Mouse (Mus musculus) gastrocnemius, postnatal 25 days (tissue): ENCODE measurements around the gene Ncor2. TPM values are rescaled to one million over a fixed set of nuclear protein-coding genes. Genes with fewer than 3 reads are reported as not detected.
"Not testable (repeated sequence)": the region's sequence is repeated elsewhere in the genome, so short reads cannot be mapped to it uniquely, and the experiment has no call there.

Experiments used
- DNase-seq: peaks from one replicate; pipeline ENCODE4 v3.0.0; 2022
- long read RNA-seq, 2 experiments: library from polyadenylated mRNA; stranded (forward); transcript quantifications; one replicate each; pipeline ENCODE4 v2.0.0; 2021
- total RNA-seq, 2 experiments: library from RNA; stranded (reverse); gene quantifications; 1 replicate in 1 of 2; 2 replicates in 1 of 2; pipeline ENCODE4 v1.2.3; 2021

Ncor2 gene
- 100 to 1,000 TPM in 1 of 2 experiments, 10 to 100 TPM in 1; 92.7 to 108 TPM for total RNA-seq
- long read RNA-seq, experiment 1, partial matches to known transcripts: 1 of 40 reads
- long read RNA-seq, experiment 1, other reads (novel, unspliced or antisense): 39 of 40 reads
- long read RNA-seq, experiment 2, partial matches to known transcripts: 11 of 41 reads
- long read RNA-seq, experiment 2, other reads (novel, unspliced or antisense): 29 of 41 reads

GRCm38 (mm10) chr5:125179007-125179734, at the start of gene Ncor2:
Ncor2 (minus strand) TSS chr5:125179219.
- peak; percentile 86 for DNase-seq

DNA sequence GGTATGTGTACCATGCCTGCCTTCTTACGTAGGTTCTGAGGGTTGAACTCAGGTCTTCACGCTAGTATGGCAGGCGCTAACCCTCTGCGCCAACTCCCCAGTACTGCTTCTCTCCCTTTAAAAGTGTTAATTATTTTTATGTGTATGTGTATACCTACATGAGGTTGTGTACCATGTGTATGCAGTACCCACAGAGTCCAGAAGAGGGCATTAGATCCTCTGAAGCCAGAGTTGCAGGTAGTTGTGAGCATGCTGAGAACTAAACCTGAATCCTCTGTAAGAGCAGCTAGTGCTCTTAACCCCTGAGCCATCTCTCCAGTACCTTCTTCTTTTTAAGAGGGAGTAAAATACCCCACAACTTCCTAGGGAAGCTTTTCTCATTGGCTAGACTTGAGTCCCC, 48.7 kb upstream of the Ncor2 start:
- DNase-seq: no peak

GRCm38 (mm10) chr5:125226229-125226634, 47.2 kb upstream of the Ncor2 start:
- DNase-seq: peak; percentile 74

DNA sequence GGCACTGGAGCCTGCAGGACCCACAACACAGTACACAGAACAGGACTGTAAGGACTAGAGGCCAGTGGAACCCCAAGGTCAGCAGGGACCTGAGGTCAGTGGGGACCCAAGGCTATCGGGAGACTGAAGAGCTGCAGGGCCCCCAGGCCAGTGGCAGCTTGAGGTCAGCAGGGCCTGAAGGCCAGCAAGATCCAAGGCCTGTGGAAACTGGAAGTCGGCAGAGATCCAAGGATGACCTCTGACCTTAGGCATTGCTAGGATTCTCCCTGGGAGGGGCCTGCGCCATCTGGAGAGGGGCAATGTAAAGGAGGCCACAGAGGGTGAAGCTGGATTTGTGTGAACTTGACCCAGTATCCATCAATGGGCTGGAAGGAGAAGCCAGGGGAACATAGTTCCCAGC, 45.9 kb upstream of the Ncor2 start:
- DNase-seq: no peak

GRCm38 (mm10) chr5:125223961-125224360, 44.9 kb upstream of the Ncor2 start:
- DNase-seq: no peak

DNA sequence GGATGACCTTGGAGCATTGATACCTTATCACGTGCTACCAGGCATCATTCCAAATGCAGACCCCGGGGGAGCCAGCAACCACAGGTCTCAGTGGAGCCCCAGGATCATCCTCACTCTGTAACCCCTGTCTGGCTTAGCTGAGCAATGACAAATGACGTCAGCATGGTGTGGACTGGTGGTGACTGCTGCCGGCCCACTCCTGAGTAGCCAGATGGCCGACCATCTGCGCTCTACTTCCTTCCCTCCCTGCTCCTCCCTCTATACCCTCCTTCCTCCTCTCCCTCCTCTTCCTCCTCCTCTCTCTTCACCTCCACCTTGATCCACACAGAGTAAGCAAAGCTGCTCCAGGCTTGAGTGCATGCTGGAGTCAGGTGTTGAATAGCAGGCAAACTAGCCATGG, 43.7 kb upstream of the Ncor2 start:
- DNase-seq: no peak

DNA sequence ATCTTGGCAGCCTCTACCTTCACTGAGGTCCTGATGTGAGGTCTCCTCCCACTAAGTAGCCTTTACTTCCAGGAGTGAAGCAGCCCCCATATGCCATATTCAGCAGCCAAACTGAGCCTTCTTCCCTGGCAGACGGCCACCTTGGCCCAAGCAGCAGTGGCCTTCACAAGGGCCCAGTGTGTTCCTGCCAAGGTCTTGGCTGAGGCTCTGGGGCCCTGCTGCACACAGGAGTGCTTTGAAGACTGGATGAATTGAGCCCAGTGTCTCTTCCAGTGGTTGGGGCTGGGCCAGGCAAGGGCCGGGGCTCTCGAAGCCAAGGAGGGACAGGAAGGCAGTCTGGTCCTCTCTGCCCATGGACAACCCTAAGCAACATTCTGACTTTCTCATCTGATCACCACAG, 42.8 kb upstream of the Ncor2 start:
- DNase-seq: peak; percentile 71

DNA sequence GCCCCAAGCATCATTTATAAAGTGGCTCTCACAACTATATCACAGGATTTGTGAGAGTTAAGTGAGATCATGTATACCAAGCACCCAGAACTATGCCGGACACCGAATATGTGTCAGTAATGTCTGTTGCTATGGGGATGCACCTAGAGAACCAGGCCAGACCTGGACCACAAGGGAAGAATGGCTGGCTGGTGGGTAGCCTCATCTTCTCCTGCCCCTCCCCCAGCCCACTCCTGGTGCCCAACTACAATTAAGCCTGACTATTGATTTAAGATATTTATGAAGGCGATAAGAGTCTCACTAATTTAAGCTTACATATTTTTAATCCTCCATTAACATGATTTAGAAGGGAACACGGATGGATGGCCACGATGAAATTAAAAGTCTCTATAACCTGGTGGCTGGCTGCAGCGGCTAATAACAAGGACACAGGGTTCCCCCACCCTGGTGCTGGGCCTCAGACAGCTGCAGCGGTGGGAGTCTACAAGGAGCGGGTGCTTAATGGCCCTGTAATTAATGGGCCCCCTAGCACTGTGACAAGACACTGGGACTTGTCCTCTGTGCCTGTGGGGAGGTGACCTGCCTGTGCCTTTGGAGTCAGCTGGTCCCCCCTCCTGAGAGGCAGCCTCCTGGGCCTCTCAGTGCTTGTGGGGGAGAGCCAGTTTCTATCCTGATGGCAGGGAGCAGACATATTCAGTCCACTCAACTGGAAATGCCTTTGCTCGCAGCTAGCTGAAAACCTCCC, 38.6 kb upstream of the Ncor2 start:
- DNase-seq: no peak

DNA sequence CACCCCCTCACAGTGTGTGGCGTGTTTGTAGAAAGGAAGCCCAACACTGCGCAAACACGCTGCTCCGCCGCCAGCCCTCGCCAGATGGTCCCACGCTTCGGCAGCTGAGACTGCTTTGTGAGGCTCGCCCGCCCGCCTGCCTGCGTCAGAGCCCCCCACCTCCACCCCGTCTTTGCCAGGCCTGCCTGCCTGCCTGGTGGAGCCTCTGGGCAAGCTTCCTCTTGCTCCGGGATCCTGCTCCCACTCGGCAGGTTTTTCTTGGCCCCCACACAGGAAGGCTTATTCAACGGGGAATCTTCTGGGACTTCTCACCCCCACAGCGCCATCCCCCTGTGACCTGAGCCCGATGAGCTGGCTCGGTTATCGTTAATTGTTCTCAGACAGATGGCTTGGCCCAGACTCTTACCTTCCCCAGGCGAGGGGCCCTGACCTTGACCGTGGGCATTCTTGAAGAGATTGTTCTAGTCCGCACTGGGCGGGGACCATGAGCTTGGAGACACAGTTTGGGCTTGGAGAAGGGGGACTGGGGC, 37.0 kb upstream of the Ncor2 start:
- peak; percentile 75 for DNase-seq

GRCm38 (mm10) chr5:125215346-125215929, 36.4 kb upstream of the Ncor2 start:
- DNase-seq: peak; percentile 68

- no peak for DNase-seq
These were observed 35.0 kb upstream of the Ncor2 start for GRCm38 (mm10) chr5:125214064-125214463.

GRCm38 (mm10) chr5:125204910-125205309, 25.9 kb upstream of the Ncor2 start:
- DNase-seq: not testable (repeated sequence)

- DNase-seq: no peak
These were observed 25.3 kb upstream of the Ncor2 start for GRCm38 (mm10) chr5:125204199-125204815.

DNA sequence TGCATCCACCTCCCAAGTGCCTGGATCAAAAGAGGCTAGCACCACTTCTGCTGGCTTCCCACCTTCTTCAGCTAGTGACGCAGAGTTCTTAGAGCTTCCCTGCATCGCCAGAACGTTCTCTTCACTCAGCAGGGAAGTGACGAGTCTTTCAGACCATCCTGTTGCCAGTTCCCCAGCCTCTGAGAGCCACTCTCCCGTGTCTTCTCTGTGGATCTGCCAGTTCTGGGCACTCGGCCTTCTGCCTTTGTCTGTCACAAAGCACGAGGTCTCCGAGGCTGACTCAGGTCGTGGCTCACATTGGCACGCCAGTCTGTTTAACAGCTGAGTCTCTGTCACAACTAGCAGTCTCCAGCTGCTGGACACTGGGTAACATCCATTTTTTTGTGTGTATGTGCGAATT, 24.7 kb upstream of the Ncor2 start:
- DNase-seq: peak; percentile 39

- DNase-seq: peak; percentile 34
These were observed 24.1 kb upstream of the Ncor2 start for GRCm38 (mm10) chr5:125203099-125203498.

DNA sequence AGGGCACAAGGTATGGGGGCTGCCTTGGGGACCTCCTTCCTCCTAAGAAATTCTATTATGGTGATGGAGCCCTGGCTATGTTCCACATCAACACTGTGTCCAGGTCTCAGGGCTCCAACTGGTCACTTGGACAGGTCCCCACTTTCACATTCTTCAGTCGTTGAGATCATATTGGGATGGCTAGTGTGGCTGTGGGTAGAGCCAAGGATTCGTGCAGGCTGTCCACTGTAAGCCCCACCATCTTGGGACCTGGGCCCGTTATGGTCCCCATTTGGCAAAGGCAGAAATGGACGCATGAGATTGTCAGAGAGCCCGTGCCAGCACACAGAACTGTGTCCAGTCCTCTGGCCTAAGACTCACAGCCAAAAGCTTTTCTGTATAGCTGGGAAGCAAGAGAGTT, 23.1 kb upstream of the Ncor2 start:
- DNase-seq: peak; percentile 24

GRCm38 (mm10) chr5:125199086-125199485, 20.1 kb upstream of the Ncor2 start:
- DNase-seq: no peak

DNA sequence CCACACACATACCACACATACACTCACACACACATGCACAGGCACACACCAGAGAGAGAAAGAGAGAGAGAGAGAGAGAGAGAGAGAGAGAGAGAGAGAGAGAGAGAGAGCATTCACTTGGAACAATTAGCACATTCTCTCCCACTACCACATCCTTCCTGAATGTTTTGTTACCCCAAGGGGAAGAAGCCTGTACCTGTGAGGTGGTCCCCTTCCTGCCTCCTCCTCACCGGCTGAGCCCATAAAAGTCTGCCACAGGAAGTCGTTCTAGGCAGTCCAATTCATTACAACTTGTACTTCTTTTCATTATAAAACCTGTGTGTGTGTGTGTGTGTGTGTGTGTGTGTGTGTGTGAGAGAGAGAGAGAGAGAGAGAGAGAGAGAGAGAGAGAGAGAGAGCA, 18.3 kb upstream of the Ncor2 start:
- not testable (repeated sequence) for DNase-seq

DNA sequence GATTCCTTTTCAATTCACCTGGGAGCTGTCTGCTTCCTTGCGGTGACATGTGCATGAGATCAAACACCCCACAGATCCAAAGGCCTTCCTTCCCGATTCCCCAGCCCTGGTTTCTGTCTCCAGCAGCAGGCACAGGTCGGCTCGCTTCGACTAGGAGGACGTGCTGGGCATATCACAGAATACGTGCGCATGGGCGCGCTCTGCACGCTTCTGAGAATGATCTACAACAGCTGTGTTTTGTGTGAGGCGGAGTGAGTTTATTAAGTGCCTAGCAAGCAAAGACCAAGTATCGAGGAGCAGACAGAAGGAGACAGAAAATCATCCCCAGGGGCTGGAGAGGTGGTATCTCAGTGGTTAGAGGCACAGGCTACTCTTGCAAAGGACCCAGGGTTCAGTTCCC, 17.0 kb upstream of the Ncor2 start:
- DNase-seq: no peak

GRCm38 (mm10) chr5:125195142-125195541, 16.1 kb upstream of the Ncor2 start:
- DNase-seq: no peak

DNA sequence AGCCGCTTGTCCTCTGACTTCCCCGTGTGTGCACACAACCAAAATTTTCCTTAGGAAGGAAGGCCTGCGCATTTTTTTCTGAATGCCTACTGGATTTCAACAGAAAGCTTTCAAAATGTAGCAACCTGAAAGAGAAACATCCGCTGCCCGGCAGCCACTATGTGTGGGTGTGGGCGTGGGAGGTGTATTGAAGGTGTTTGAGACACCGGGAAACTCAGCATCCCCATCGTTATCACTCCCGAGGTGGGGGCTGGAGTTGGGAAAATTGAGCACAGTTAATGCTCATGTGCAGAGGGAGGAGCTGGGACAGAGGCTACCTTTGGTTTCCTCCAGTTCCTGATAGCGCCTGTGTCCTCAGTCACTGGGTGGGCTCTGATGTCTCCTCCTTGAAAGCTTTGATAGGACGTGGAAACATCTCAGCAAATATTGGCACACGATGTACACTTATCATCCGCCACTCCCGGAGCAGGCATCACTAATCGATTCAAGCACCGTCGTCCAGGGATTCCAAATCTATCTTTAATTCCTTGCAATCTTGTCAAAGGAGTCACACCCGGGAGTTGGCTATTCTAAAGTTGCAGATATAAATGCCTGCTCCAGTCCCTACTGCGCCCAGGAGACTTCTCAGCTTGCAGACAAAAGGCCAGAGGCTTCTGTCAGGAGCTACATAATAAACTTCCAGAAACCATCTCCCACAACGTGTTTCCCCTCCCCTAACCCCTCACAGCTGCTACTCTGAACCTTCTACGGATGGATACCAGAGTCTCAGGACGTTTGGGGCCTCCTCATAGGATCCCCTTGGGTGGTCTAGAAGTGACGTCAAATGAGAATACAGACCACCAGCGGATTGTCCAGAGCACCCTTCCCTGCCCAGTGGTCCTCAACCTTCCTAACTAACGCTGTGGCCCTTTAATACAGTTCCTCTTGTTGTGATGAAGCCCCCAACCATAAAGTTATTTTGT, 14.7 kb upstream of the Ncor2 start:
- DNase-seq: no peak
